Mouse (Mus musculus) right cerebral cortex, postnatal 25 days (tissue): ENCODE results near the gene Sppl2a.
"Not testable (repeated sequence)": the region's sequence is repeated elsewhere in the genome, so short reads cannot be mapped to it uniquely, and the experiment has no call there.

Experiments
- DNase-seq: peaks from one replicate; pipeline ENCODE4 v3.0.0; 2022

The Sppl2a gene

GRCm38 (mm10) chr2:126932897-126933641 is at the start of gene Sppl2a:
Gene Sppl2a (minus strand): TSS chr2:126933235.
- peak; percentile 87 for DNase-seq

- no peak for DNase-seq
Measured at GRCm38 (mm10) chr2:126977428-126977827, 44.4 kb upstream of the Sppl2a start.

GRCm38 (mm10) chr2:126961696-126962095 is 28.7 kb upstream of the Sppl2a start:
- no peak for DNase-seq

- DNase-seq: no peak
Measured at GRCm38 (mm10) chr2:126955671-126956070, 22.6 kb upstream of the Sppl2a start.

- no peak for DNase-seq
Measured at GRCm38 (mm10) chr2:126951085-126951484, 18.1 kb upstream of the Sppl2a start.

- DNase-seq: no peak
Measured at GRCm38 (mm10) chr2:126950453-126950852, 17.4 kb upstream of the Sppl2a start.

- no peak for DNase-seq
Measured at GRCm38 (mm10) chr2:126949856-126950255, 16.8 kb upstream of the Sppl2a start.

GRCm38 (mm10) chr2:126949297-126949696 is 16.3 kb upstream of the Sppl2a start:
- DNase-seq: not testable (repeated sequence)

GRCm38 (mm10) chr2:126948231-126948630 is 15.2 kb upstream of the Sppl2a start:
- no peak for DNase-seq

- no peak for DNase-seq
Measured at GRCm38 (mm10) chr2:126947646-126948045, 14.6 kb upstream of the Sppl2a start.

- DNase-seq: no peak
Measured at GRCm38 (mm10) chr2:126943211-126943610, 10.2 kb upstream of the Sppl2a start.

GRCm38 (mm10) chr2:126940314-126940866 is 7.4 kb upstream of the Sppl2a start:
- DNase-seq: no peak

- no peak for DNase-seq
Measured at GRCm38 (mm10) chr2:126938069-126938468, 5.0 kb upstream of the Sppl2a start.

- DNase-seq: no peak
Measured at GRCm38 (mm10) chr2:126933921-126934320, 886 bp upstream of the Sppl2a start.

- peak; percentile 68 for DNase-seq
Measured at GRCm38 (mm10) chr2:126932261-126932896, 656 bp downstream of the Sppl2a start.

- no peak for DNase-seq
Measured at GRCm38 (mm10) chr2:126931784-126932183, 1.3 kb downstream of the Sppl2a start.

- no peak for DNase-seq
Measured at GRCm38 (mm10) chr2:126928681-126929080, 4.4 kb downstream of the Sppl2a start.

- no peak for DNase-seq
Measured at GRCm38 (mm10) chr2:126920358-126921060, 12.5 kb downstream of the Sppl2a start.

GRCm38 (mm10) chr2:126916236-126916635 is 16.8 kb downstream of the Sppl2a start:
- no peak for DNase-seq

GRCm38 (mm10) chr2:126914096-126914495 is 18.9 kb downstream of the Sppl2a start:
- no peak for DNase-seq

GRCm38 (mm10) chr2:126904162-126904561 is 28.9 kb downstream of the Sppl2a start:
- DNase-seq: no peak

GRCm38 (mm10) chr2:126897511-126897910 is 35.5 kb downstream of the Sppl2a start:
- DNase-seq: no peak

- no peak for DNase-seq
Measured at GRCm38 (mm10) chr2:126896941-126897340, 36.1 kb downstream of the Sppl2a start.
